Mouse (Mus musculus): ENCODE results near the gene Epor. TPM values are rescaled to one million over a fixed set of nuclear protein-coding genes. Genes with fewer than 3 reads are reported as not detected.

Epor gene
- polyA plus RNA-seq, 1 experiment from 2014 or later: 1.9 TPM

- Histone ChIP-seq H3K4me2 (peak overlapping the region; percentile 87), H3K4me1 (replicated peaks) (peaks cover 15% of the 10 kb centered on the region), H3K9ac (peak overlapping the region; percentile 69), H3K27me3 (no peaks in the 10 kb centered on the region), H3K4me3 (peak overlapping the region; percentile 83), H3K27ac (replicated peaks) (peak overlapping the region; percentile 79), H3K9me3 (no peaks in the 10 kb centered on the region), H3K36me3 (peaks cover 12% of the 10 kb centered on the region)
- peak; percentile 77; the same call in 1 of the 2 replicates for ATAC-seq (ENCODE audit: low FRiP score, low read depth)
- WGBS: 2% methylated on average over 35 of the region's 35 CpGs
Observed at GRCm38 (mm10) chr9:21917493-21918034, 45.7 kb downstream of the Epor start.

- WGBS: 66% methylated on average over 2 of the region's 3 CpGs
- peak overlapping the region; percentile 87 for H3K4me2 ChIP-seq
- H3K9me3 ChIP-seq: no peaks in the 10 kb centered on the region
- peak overlapping the region; percentile 69 for H3K9ac ChIP-seq
- H3K27me3 ChIP-seq: no peaks in the 10 kb centered on the region
- peaks cover 12% of the 10 kb centered on the region for H3K36me3 ChIP-seq
- peaks cover 15% of the 10 kb centered on the region for H3K4me1 ChIP-seq (replicated peaks)
- no peak for ATAC-seq (ENCODE audit: low FRiP score, low read depth)
- H3K27ac ChIP-seq (replicated peaks): peak overlapping the region; percentile 79
- H3K4me3 ChIP-seq: peak overlapping the region; percentile 83
Observed at GRCm38 (mm10) chr9:21916851-21917492, 46.3 kb downstream of the Epor start.

GRCm38 (mm10) chr9:21909474-21910223 lies 53.7 kb downstream of the Epor start:
- Histone ChIP-seq H3K9me3 (no peaks in the 10 kb centered on the region), H3K36me3 (peaks cover 22% of the 10 kb centered on the region), H3K9ac (no peak overlapping the region), H3K27me3 (no peaks in the 10 kb centered on the region), H3K4me1 (replicated peaks) (no peaks in the 10 kb centered on the region), H3K4me2 (no peak overlapping the region), H3K27ac (replicated peaks) (no peak overlapping the region), H3K4me3 (no peak overlapping the region)
- 82% methylated on average over 10 of the region's 10 CpGs for WGBS
- ATAC-seq (ENCODE audit: low FRiP score, low read depth): no peak

Other genes with a start within 250 kb of the Epor start
- 15.6 and 18.3 TPM in 2 replicates for gene Ldlr, start 240.0 kb downstream of the Epor start, polyA plus RNA-seq (2015; fragmentation: Nextera tagmentation; extraction: Ambion mirVana)
- gene Spc24, start 203.2 kb downstream of the Epor start, polyA plus RNA-seq (2015; fragmentation: Nextera tagmentation; extraction: Ambion mirVana): 26.4 and 27.2 TPM in 2 replicates
- 5.2 and 5.8 TPM in 2 replicates for gene Kank2, start 164.8 kb downstream of the Epor start, polyA plus RNA-seq (2015; fragmentation: Nextera tagmentation; extraction: Ambion mirVana)
- gene Angptl8, start 128.0 kb downstream of the Epor start, polyA plus RNA-seq (2015; fragmentation: Nextera tagmentation; extraction: Ambion mirVana): 0.88 TPM in 2 replicates
- 16.4 and 21.2 TPM in 2 replicates for gene Dock6, start 110.9 kb downstream of the Epor start, polyA plus RNA-seq (2015; fragmentation: Nextera tagmentation; extraction: Ambion mirVana)
- 21.1 and 23.0 TPM in 2 replicates for gene Rab3d, start 45.3 kb downstream of the Epor start, polyA plus RNA-seq (2015; fragmentation: Nextera tagmentation; extraction: Ambion mirVana)
- gene Ccdc159, start 36.0 kb downstream of the Epor start, polyA plus RNA-seq (2015; fragmentation: Nextera tagmentation; extraction: Ambion mirVana): 8.5 and 11.7 TPM in 2 replicates
- 51.7 and 53.8 TPM in 2 replicates for gene Tmem205, start 36.0 kb downstream of the Epor start, polyA plus RNA-seq (2015; fragmentation: Nextera tagmentation; extraction: Ambion mirVana)
- gene Plppr2, start 26.5 kb downstream of the Epor start, polyA plus RNA-seq (2015; fragmentation: Nextera tagmentation; extraction: Ambion mirVana): 95.5 and 119 TPM in 2 replicates
- 9.1 and 9.3 TPM in 2 replicates for gene Swsap1, start 7.8 kb downstream of the Epor start, polyA plus RNA-seq (2015; fragmentation: Nextera tagmentation; extraction: Ambion mirVana)
- gene Rgl3, start 25.9 kb upstream of the Epor start, polyA plus RNA-seq (2015; fragmentation: Nextera tagmentation; extraction: Ambion mirVana): 1.2 and 2.2 TPM in 2 replicates
- gene Ccdc151, start 39.1 kb upstream of the Epor start, polyA plus RNA-seq (2015; fragmentation: Nextera tagmentation; extraction: Ambion mirVana): 4.9 and 5.1 TPM in 2 replicates
- 94.9 and 100 TPM in 2 replicates for gene Prkcsh, start 39.3 kb upstream of the Epor start, polyA plus RNA-seq (2015; fragmentation: Nextera tagmentation; extraction: Ambion mirVana)
- gene Elavl3, start 88.5 kb upstream of the Epor start, polyA plus RNA-seq (2015; fragmentation: Nextera tagmentation; extraction: Ambion mirVana): 97.4 and 104 TPM in 2 replicates
- gene Gm49318, start 107.8 kb upstream of the Epor start, polyA plus RNA-seq (2015; fragmentation: Nextera tagmentation; extraction: Ambion mirVana): not detected in 2 replicates
- gene Zfp653, start 107.9 kb upstream of the Epor start, polyA plus RNA-seq (2015; fragmentation: Nextera tagmentation; extraction: Ambion mirVana): 17.3 and 19.6 TPM in 2 replicates
- 56.0 and 63.5 TPM in 2 replicates for gene Ecsit, start 121.9 kb upstream of the Epor start, polyA plus RNA-seq (2015; fragmentation: Nextera tagmentation; extraction: Ambion mirVana)
- gene Cnn1, start 135.7 kb upstream of the Epor start, polyA plus RNA-seq (2015; fragmentation: Nextera tagmentation; extraction: Ambion mirVana): 1.6 and 2.3 TPM in 2 replicates
- 183 and 190 TPM in 2 replicates for gene Elof1, start 153.7 kb upstream of the Epor start, polyA plus RNA-seq (2015; fragmentation: Nextera tagmentation; extraction: Ambion mirVana)
- 0.44 and 0.97 TPM in 2 replicates for gene Acp5, start 172.2 kb upstream of the Epor start, polyA plus RNA-seq (2015; fragmentation: Nextera tagmentation; extraction: Ambion mirVana)
- 85.3 and 86.0 TPM in 2 replicates for gene Pigyl, start 193.3 kb upstream of the Epor start, polyA plus RNA-seq (2015; fragmentation: Nextera tagmentation; extraction: Ambion mirVana)
- 0.58 and 0.79 TPM in 2 replicates for gene Zfp872, start 224.6 kb upstream of the Epor start, polyA plus RNA-seq (2015; fragmentation: Nextera tagmentation; extraction: Ambion mirVana)